Mouse (Mus musculus): ENCODE measurements around the gene Stk32c. TPM values are rescaled to one million over a fixed set of nuclear protein-coding genes. Genes with fewer than 3 reads are reported as not detected.
A peak's percentile ranks its signal among the peaks of the same experiment; 100 is the strongest.

Gene Stk32c
- polyA plus RNA-seq (2016; fragmentation: Nextera tagmentation; extraction: Ambion mirVana): 0.21 and 0.30 TPM in 2 replicates

DNA sequence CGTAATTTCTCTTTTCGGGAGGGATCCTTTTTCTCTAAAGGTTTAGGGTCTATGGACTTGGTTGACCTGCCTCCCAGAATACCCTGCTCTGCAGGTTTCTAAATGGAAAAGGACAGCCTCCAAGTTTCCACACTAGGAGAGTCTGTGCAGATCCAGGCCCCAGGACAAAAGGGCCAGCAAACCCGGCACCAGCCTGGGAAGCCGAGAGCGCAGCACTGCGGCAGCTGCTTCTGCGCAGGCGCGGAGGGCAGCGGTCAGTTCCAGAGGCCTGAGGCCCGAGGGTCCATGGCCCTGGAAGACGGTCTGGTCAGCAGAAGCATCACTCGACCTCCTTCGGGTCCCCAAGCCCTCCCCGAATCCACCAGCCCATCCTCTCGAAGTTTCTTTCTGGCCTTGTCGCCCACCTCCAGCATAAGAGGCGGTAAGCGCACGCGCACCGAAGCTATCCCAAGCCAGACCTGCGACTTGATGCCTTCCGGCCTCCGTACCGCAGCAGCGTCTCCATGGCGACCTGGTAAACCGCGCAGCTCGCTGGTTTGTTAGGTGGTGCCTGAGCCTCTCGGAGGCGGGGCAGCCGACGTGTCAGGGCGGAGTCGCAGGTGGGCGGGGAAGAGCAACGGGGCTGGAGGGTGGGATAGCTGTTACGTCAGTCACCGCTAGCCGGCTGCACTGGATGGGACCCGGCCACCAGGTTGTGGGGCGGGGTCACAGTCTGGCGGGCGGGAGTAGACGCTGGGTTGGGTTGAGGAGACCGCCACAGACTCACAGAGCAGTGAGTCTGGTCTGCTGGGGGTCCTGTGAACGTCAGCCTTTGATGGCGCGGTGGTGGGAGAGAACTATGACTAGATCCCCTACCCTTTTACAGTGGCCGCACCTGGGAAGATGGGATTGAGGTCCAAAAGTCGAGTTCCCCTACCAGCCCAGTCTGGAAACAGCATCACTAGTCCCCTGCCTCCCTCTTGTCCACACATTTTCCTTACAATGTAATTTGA is at the start of gene Stk32c, which contains the start of gene Lrrc27:
Gene Stk32c, minus strand, starts transcription at position 554 of the 992 bp plus-strand sequence.
Gene Lrrc27, plus strand, starts transcription at position 235 of the 992 bp plus-strand sequence.
- Histone ChIP-seq H3K4me3 (peak within 1 kb of the TSS; percentile 67), H3K27me3 (ENCODE audit: poor library complexity, severe bottlenecking) (no peaks in the 10 kb centered on the region), H3K4me1 (peaks cover 24% of the 10 kb centered on the region), H3K27ac (peak within 1 kb of the TSS; percentile 98), H3K36me3 (replicated peaks) (no peaks in the 10 kb centered on the region), H3K9me3 (no peaks in the 10 kb centered on the region)
- 2% methylated on average over 53 of the region's 53 CpGs for WGBS
- DNase-seq (ENCODE audit: extremely low spot score, low spot score): peak; percentile 99

DNA sequence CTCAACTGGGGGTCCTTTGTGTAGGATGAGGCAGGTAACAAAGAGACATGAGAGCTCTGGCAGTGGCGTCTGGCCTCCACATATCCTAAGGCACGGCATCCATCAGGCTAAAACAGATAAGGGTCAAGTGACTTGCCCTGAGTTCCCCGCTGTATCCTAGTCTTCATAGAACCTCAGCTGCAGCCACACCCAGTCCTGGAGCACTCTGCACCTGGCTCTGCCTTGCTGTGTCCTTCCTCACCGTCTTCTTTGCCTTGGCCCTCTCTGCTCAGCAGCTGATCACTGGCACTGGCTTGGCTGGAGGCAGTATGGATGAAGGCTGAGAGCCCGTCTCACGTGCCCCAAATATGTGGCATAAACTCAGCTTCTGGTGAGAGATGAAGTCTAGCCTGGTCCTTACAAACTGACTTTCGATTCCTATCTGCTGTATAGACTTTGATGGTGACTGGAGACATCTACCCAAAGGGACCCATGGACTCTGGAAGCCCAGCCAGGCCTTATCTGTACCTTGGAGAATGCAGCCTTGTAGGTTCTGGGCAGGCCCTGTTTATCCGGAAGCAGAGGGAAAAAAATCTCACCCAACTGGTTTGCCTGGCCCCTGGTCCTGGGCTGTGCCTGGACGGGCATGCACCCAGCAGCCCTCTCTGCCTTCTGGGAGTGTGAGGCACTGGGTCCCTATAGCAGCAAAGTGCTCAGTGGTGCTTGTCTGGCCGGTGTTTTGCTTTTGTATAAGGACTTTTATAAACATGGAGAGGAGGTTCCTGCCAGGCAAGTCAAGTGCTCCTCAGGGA is 44.8 kb upstream of the Stk32c start:
- no peak for DNase-seq (ENCODE audit: extremely low spot score, low spot score)
- Histone ChIP-seq H3K4me1 (peaks cover 5% of the 10 kb centered on the region), H3K9me3 (0 out of 2 replicates have a peak, but pooled peaks cover 3% of the 10 kb centered on the region), H3K27ac (no peak overlapping the region), H3K27me3 (ENCODE audit: poor library complexity, severe bottlenecking) (0 out of 2 replicates have a peak, but pooled peaks cover 3% of the 10 kb centered on the region), H3K36me3 (replicated peaks) (peaks cover 18% of the 10 kb centered on the region), H3K4me3 (no peak overlapping the region)
- 76% methylated on average over 10 of the region's 10 CpGs for WGBS

DNA sequence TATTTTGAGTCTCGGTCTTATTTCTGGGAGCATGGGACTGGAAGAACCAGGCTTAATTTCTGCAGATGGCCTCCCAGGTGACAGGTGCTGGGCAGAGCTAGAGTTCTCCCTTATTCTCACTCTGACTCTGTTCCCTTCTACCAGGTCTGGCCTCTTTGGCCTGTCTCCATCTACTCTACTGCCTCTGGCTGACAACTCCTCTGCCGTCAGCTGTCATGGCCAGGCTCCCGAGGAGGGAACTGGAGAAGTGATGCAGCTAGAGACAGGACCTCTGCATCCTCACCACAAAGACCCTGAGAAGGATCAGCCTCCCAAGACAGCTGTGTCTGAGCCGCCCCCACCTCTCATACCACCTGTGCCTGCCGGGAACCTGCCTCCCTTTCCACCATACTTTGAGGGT is 41.5 kb upstream of the Stk32c start:
- peaks cover 31% of the 10 kb centered on the region for H3K27me3 ChIP-seq (ENCODE audit: poor library complexity, severe bottlenecking)
- DNase-seq (ENCODE audit: extremely low spot score, low spot score): no peak
- peaks cover 16% of the 10 kb centered on the region for H3K36me3 ChIP-seq (replicated peaks)
- H3K9me3 ChIP-seq: no peaks in the 10 kb centered on the region
- H3K4me1 ChIP-seq: peaks cover 15% of the 10 kb centered on the region
- no peak overlapping the region for H3K27ac ChIP-seq
- no peak overlapping the region for H3K4me3 ChIP-seq
- 83% methylated on average over 5 of the region's 5 CpGs for WGBS

DNA sequence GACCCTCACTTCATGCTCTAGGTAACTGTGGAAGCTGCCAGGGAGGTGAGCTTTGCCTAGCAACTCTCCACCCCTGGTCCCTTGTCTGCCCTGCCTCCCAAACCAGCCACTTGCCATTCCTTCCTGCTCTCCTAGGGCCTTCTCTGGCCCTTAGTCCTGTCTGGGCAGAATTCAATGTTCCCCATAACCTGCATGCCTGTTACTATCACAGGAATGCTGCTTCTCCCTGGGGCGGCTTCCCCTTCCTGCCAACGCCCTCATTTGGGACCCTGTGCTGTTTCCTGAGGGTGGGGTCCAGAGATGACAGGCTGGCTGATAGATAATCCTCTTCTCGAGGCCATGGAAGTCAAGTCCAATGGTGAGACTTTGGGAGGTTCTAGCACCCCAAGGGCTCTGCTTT is 40.4 kb upstream of the Stk32c start:
- H3K36me3 ChIP-seq (replicated peaks): peaks cover 16% of the 10 kb centered on the region
- peaks cover 43% of the 10 kb centered on the region for H3K27me3 ChIP-seq (ENCODE audit: poor library complexity, severe bottlenecking)
- no peaks in the 10 kb centered on the region for H3K9me3 ChIP-seq
- DNase-seq (ENCODE audit: extremely low spot score, low spot score): no peak
- WGBS: 76% methylated on average over 3 of the region's 3 CpGs
- no peak overlapping the region for H3K27ac ChIP-seq
- no peak overlapping the region for H3K4me3 ChIP-seq
- peaks cover 27% of the 10 kb centered on the region for H3K4me1 ChIP-seq

DNA sequence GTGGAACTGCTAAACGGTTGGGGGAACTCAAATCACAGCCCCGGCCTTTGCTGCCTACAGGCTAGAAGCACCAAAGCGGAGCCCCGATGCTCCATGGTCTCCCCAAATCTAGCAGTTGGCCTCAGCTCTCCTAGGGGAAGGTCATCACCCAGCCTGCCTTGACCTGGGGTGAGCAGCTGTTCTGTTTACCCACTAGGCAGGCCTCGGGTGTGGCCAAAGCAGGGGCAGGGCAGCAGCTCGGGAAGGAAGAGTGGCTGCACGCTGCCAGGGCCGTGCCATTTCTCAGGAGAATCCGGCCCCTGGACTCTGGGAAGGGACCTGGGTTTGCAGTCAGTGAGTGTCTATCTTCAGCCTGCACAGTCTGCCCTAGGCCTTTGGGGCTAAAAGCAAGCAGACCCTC is 39.9 kb upstream of the Stk32c start:
- Histone ChIP-seq H3K4me1 (peaks cover 31% of the 10 kb centered on the region), H3K27ac (no peak overlapping the region), H3K36me3 (replicated peaks) (peaks cover 16% of the 10 kb centered on the region), H3K9me3 (no peaks in the 10 kb centered on the region), H3K4me3 (no peak overlapping the region), H3K27me3 (ENCODE audit: poor library complexity, severe bottlenecking) (peaks cover 48% of the 10 kb centered on the region)
- 80% methylated on average over 9 of the region's 9 CpGs for whole genome bisulfite sequencing
- DNase-seq (ENCODE audit: extremely low spot score, low spot score): no peak

DNA sequence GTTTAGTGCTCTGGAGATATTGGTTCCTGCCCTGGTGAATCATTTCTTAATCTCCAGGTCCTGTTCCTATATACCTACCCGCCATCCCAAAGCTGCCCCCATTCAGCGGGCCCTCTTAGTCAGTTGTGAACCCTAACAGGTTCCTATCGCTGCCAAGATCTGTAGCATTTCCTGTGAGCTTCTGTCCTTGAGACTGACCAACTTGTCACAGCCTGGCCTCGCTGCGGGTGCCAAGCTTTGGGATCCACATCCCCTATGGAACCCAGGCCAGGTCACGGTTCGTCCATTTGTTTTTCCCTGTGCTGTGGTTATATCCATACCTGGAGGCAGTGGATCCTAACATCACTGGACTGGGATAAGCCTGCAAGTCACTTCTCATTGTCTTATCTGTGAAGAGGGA is 39.5 kb upstream of the Stk32c start:
- Histone ChIP-seq H3K27ac (no peak overlapping the region), H3K9me3 (no peaks in the 10 kb centered on the region), H3K36me3 (replicated peaks) (peaks cover 16% of the 10 kb centered on the region), H3K4me3 (no peak overlapping the region), H3K4me1 (peaks cover 36% of the 10 kb centered on the region), H3K27me3 (ENCODE audit: poor library complexity, severe bottlenecking) (peaks cover 52% of the 10 kb centered on the region)
- 90% methylated on average over 7 of the region's 7 CpGs for WGBS
- no peak for DNase-seq (ENCODE audit: extremely low spot score, low spot score)

DNA sequence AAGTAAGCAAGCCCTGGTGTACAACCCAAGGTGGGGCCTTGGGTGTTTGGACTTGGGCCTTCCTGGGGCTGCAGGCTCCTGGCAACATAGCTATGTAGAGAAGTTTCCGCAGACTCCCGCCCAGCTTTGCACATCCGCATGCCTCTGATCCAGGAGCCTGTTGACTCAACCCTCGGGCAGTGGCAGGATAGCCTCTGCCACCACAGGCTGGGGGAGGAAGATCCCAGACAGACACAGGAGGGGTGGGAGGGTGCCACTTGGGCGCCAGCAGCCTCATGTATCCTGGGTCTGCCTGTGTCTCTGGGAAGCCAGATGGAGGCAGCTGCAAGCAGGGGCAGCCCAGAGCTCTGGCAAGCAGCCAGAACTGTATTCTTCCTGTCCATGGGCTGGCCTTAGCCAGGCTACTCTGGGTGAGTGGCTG is 38.8 kb upstream of the Stk32c start:
- no peaks in the 10 kb centered on the region for H3K9me3 ChIP-seq
- H3K4me1 ChIP-seq: peaks cover 42% of the 10 kb centered on the region
- 88% methylated on average over 5 of the region's 5 CpGs for WGBS
- no peak overlapping the region for H3K4me3 ChIP-seq
- peaks cover 16% of the 10 kb centered on the region for H3K36me3 ChIP-seq (replicated peaks)
- no peak for DNase-seq (ENCODE audit: extremely low spot score, low spot score)
- no peak overlapping the region for H3K27ac ChIP-seq
- peaks cover 58% of the 10 kb centered on the region for H3K27me3 ChIP-seq (ENCODE audit: poor library complexity, severe bottlenecking)

DNA sequence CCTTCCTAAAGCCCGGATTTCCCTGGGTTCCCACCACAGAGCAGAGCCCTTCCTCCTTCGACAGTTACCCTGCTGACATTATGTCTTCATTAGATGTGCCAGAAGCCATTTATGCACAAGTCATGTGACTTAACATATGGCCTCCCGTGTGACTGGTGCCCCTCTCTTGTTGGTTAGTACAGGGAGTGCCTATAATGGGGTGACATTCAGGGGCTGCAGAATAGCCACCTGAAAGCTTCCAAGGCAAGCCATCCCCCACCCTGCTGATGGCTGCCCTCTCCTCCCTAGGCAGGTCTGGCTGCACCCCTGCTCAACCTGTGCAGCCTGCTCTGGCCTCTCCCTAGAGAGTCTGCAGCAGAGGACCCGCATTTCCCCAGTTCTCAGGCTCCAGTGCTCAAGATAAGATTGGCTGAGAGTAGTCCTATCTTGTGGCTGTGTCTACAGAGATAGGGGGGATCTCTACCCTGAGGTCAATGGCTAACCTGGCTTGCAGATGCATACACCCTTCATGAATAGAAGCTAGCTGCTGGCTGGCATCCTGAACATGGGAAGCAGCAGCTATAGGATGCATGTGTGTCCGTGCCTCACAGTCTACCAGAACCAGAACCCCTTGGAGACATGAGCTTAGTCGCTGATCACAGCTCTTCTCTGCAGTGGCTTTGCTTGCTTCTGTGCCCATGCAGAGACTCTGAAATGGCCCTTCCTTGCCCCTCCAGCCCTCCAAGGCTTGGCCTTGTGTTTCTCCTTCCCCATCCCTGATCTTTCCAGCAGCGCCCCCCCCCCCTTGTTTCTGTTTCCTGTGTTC is 36.5 kb upstream of the Stk32c start:
- Histone ChIP-seq H3K27ac (no peak overlapping the region), H3K4me1 (peaks cover 47% of the 10 kb centered on the region), H3K36me3 (replicated peaks) (no peaks in the 10 kb centered on the region), H3K27me3 (ENCODE audit: poor library complexity, severe bottlenecking) (peaks cover 81% of the 10 kb centered on the region), H3K4me3 (peak overlapping the region; percentile 76), H3K9me3 (no peaks in the 10 kb centered on the region)
- DNase-seq (ENCODE audit: extremely low spot score, low spot score): no peak
- 45% methylated on average over 7 of the region's 7 CpGs for WGBS

DNA sequence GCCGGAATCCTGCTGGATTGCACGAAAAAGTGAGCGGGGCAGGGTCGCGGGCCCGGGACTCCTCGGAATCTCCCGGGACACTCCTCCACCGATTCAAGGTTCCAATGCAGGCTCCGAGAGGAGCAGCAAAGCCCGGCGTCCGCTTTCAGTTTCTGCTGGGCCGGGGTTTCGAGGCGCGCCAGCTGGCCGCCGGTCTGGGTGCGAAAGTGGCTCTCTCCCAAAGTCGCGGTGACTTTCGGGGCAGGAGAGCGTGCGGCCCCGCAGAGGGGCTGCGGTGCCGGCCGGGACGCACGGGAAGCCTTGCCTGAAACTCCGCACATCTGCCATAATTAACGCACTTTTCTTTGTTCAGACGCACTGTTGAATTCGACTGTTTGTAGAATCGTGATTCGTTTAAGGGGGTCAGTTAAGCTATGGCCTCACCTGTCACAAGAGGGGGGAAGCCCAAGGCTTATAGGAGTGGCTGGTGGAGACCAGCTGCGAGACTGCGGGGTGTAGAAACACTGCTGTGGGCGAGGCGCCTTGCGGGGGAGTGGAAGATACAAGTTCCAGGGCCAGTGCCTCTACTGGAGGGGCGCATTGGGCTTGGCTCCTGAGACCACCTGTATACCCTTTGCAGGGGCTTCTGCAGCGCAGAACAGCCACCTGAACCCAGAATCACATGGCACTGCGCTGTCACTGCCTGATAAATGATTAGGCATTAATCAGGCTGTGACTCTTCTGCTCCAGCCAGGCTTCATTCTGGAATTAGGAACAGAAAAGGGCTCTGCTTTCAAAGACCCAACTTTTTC is 35.7 kb upstream of the Stk32c start:
- H3K4me1 ChIP-seq: peaks cover 47% of the 10 kb centered on the region
- peak overlapping the region; percentile 76 for H3K4me3 ChIP-seq
- H3K36me3 ChIP-seq (replicated peaks): no peaks in the 10 kb centered on the region
- peak overlapping the region; percentile 88 for H3K27ac ChIP-seq
- 2% methylated on average over 45 of the region's 45 CpGs for WGBS
- peaks cover 88% of the 10 kb centered on the region for H3K27me3 ChIP-seq (ENCODE audit: poor library complexity, severe bottlenecking)
- no peak for DNase-seq (ENCODE audit: extremely low spot score, low spot score)
- no peaks in the 10 kb centered on the region for H3K9me3 ChIP-seq

DNA sequence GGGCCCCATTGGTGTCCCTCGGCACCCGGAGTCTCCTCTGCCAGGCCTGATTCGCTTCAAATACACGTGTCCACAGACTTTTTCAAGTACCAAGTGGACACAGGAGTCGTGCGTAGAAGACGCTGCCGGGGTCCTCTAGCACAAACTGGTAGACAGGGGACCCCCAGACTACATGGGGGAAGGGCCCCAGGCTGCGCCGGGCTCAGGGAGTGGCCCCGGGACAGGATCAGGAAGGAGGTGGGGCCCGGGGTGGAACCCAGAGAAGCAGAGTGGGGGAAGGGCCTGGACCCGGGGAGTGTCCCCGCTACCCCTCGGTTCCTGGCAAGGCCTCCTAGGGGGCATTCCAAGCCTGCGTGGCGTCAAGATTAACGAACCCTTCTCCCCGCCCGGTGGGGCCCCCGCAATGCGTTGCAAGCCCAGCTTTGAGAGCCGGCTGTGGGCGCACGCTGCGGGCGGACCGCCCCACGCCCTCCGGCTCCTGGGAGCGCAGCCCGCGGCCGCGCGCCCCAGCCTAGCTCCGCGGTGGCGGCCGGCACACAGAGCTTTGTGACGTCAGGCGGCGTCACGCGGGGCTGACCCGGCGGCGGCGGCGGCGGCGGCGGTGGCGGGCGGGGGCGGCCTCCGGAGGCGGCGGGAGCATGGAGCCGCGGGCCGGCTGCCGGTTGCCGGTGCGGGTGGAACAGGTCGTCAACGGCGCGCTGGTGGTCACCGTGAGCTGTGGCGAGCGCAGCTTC is 34.9 kb upstream of the Stk32c start, which contains the start of gene Pwwp2b:
Gene Pwwp2b, plus strand, starts transcription at position 602 of the 734 bp plus-strand sequence.
- Histone ChIP-seq H3K27me3 (ENCODE audit: poor library complexity, severe bottlenecking) (peaks cover 90% of the 10 kb centered on the region), H3K9me3 (no peaks in the 10 kb centered on the region), H3K36me3 (replicated peaks) (no peaks in the 10 kb centered on the region), H3K4me1 (peaks cover 43% of the 10 kb centered on the region), H3K27ac (peak within 1 kb of the TSS; percentile 88), H3K4me3 (peak within 1 kb of the TSS; percentile 76)
- WGBS: under 1% methylated on average over 72 of the region's 72 CpGs
- DNase-seq (ENCODE audit: extremely low spot score, low spot score): peak; percentile 62
